Mouse (Mus musculus): ENCODE results near the gene Ocm.
"Not testable (repeated sequence)": the region's sequence is repeated elsewhere in the genome, so short reads cannot be mapped to it uniquely, and the experiment has no call there.

The Ocm gene

DNA sequence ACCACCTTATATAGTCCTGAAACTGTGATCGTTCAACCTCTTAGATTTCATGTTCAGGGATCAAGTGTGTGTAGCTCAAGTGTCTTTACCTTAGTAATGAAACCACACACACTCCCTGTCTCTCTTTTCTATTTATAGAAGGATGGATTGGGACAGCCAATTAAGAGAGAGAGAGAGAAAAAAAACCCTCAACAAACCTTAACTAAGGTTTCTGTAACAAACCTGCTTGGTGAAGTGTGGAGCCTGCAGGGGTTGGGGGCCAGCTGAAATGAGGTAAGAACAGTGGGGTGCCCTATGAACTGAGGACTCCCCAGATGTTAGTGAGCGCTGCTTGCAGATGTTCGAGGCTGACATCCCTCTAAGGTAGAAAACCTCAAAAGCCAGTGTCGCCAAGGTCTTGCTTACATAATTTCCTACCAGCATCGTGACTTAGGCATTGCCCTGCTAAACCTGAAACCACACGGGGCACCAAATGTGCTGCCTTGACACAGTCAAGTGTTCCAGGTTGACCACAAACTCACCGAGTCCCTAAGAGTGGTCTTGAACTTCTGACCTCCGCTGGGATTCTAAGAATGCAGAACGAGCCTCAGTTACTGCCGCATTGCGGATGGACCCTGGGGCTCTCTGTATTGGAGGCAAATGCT, at the start of gene Ocm:
Gene Ocm, minus strand, starts transcription at position 51 of the 644 bp plus-strand sequence.
- no peak for DNase-seq

DNA sequence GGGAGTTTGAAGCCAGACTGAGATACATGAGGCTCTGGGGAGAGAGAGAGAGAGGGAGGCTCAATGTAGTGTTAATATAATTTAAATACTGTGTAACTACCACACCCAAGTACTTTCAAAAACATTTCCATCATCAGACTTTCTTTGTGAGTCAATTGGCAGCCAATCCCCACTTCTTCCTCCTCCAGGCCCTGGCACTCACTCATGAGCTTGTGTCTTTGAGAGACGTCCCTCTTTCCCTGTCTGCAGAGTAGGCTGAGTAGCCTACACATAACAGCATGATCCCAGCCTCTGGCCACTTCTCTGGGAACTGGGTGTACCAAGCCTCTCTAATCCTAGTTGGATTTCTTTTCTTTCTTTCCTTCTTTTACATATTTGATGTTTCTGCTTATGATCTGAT, 44.8 kb upstream of the Ocm start:
- no peak for DNase-seq

DNA sequence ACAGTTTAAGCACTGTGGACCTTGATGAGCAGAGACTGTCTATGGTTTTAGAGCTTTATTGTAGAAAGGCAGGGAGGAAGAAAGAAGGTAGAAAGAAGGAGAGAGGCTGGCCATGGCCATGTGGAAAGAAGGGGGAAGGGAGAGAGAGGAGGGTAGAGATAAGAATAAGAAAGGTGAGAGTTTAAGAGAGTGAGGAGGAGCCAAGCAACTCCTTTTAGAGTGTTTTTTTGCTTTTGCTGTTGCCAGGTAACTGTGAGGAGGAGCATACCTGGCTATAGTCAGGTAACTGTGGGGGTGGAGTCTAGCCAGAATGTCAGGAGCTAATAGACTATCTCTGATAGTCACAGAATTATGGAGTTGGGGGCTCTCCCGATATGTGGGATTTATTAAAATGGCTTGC, 43.6 kb upstream of the Ocm start:
- DNase-seq: no peak

DNA sequence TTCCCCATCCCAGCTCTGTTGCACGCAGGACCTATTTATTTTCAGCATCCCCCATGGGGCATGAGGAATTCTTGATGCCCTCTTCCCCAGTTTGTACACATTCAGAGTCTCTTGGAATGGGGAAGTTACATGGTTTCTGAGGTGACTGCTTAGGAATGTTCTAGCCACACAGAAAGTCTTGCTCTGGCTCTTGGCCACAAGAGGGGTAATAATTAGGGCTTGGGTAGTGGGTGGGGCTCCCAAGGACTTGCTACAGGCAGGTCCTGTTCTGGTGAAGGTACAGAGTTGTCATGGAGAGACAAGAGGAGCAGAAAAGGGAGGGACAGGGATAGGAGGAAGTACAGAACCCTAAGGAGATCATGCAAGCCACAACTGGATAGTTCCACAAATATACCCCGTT, 39.6 kb upstream of the Ocm start:
- DNase-seq: no peak

- no peak for DNase-seq
Observed at GRCm38 (mm10) chr5:144064093-144064492, 37.6 kb upstream of the Ocm start.

GRCm38 (mm10) chr5:144054340-144054739, 27.9 kb upstream of the Ocm start:
- DNase-seq: no peak

DNA sequence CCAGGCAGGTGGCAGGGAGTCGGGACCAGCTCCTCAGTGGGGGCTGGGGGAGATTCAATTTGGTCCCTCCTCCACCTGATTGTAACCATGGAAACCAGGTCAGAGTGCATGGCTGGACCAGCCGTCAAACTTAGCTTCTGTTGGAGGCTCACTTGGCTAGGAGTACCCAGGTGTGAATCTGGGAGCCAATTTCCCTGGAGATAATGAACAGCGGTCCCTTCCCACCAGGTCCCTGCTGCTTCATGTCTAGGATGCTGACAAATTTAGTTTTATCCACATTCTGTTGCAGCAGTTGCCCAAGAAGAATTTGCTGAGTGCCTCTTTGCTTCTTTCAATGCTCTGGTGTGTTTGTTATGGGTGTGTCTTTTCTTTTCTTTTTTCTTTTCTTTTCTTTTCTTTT, 27.0 kb upstream of the Ocm start:
- DNase-seq: no peak

- DNase-seq: peak in 1 of 2 experiments; percentile 12
Observed at GRCm38 (mm10) chr5:144051268-144051667, 24.8 kb upstream of the Ocm start.

DNA sequence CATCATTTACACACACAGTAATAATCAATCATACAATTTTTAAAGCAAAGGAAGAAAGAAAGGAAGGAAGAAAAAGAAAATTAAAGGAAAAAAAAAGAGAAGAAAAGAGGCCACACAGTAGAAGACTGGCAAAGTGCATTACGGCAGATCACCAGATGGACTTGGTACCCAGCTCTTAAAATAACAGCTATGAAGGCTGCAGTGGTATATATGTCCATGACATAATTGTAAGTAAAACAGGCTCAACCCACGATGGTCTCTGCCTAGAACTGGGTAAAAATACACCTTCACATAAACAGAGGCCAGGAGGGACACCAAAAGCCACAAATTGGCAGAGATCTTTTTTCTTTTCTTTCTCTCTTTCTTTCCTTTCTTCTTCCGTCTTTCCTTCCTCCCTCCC, 23.4 kb upstream of the Ocm start:
- no peak for DNase-seq

- peak; percentile 62 to 66 for DNase-seq
Observed at GRCm38 (mm10) chr5:144047324-144047723, 20.9 kb upstream of the Ocm start.

- no peak for DNase-seq
Observed at GRCm38 (mm10) chr5:144043166-144043565, 16.7 kb upstream of the Ocm start.

GRCm38 (mm10) chr5:144040720-144041364, 14.4 kb upstream of the Ocm start:
- DNase-seq: peak; percentile 86 to 90

DNA sequence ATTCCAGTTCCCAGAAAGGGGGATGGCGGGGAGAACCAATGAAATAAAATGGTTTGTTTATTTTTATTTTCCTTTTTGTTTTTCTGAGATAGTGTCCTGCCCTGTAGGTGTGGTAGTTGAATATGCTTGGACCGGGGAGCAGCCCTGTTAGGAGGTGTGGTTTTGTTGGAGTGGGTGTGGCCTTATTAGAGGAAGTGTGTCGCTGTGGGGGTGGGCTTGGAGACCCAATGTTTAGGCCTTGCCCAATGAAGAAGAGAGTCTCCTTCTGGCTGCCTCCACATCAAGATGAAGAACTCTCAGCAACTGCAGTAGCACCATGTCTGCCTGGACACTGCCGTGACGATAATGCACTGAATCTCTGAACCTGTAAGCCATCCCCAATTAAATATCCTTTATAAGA, 13.4 kb upstream of the Ocm start:
- no peak for DNase-seq

GRCm38 (mm10) chr5:144039156-144039675, 12.7 kb upstream of the Ocm start:
- no peak for DNase-seq

GRCm38 (mm10) chr5:144036952-144037351, 10.5 kb upstream of the Ocm start:
- no peak for DNase-seq

GRCm38 (mm10) chr5:144034567-144034966, 8.1 kb upstream of the Ocm start:
- DNase-seq: no peak

GRCm38 (mm10) chr5:144032491-144032890, 6.0 kb upstream of the Ocm start:
- no peak for DNase-seq

DNA sequence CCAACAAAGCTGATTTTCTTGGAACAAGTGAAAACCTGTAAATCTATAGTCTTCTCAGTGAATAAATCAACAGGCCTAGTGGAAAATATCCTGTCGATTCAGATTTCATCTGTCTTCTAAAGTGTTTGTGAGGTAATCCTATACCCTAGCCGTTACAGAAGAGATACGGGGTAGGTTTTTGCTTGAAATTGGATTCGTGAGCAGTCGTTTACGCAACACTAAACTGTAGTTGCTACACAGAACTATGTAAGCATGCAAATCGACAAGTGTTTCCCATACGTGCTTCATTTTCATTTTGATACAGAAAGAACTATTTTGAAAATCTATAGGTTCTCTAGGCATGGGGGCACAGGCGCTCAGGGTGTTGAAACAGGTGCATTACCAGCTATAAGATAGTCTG, 10.6 kb downstream of the Ocm start:
- no peak for DNase-seq

DNA sequence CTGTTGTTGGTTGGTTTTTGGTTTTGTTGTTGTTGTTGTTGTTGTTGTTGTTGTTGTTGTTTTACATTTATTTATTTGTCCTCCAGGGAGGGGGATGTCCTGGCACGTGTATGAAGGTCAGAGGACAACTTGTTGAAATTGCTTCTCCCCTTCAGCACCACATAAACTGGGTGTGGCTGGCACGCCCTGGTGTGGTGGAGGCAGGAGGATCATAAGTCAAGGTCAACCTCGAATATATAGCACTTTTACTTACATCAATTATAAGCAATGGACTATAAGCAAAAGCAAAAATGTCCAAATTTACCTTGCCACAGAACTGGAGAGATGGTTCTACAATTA, 11.2 kb downstream of the Ocm start:
- no peak for DNase-seq

GRCm38 (mm10) chr5:144014551-144015311, 11.7 kb downstream of the Ocm start, which contains the start of gene Ccz1:
TSS of gene Ccz1 (minus strand) at chr5:144014877.
- peak; percentile 84 to 86 for DNase-seq

GRCm38 (mm10) chr5:144013366-144014134, 12.9 kb downstream of the Ocm start:
- DNase-seq: not testable (repeated sequence)

DNA sequence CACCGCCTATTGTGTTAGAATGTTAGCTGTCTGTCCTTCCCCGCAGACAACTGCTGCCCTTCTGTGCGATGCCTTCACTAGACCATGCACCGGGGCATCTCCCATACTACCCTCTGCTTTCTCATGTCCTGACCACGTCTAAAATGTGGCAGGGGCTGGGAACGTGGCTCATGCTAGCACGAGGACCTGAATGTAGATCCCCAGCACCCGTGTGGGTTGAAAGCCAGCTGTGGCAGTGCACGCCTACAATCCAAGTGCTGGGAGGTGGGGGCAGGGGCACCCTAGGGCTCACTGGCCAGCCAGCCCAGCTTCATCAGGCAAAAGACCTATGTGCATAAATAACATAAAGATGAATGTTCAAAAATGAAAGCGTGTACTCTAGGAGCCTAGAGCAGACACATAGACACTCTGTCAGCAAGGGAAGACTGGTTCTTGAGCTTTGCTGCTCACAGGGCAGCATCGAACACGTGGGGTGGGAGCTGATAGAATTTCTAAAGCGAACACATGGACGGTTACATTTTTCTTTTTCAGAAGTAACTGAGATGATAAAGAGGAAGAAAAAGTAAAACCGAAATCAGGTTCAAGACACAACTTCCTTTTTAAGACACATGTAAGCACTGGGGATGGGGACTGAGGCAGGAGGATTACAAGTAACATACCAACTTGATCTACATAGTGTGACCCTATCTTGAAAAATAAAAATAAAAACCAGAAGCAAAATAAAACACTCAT, 23.8 kb downstream of the Ocm start:
- DNase-seq: no peak
